Mouse (Mus musculus): ENCODE results near the gene Lrp5.

The Lrp5 gene

DNA sequence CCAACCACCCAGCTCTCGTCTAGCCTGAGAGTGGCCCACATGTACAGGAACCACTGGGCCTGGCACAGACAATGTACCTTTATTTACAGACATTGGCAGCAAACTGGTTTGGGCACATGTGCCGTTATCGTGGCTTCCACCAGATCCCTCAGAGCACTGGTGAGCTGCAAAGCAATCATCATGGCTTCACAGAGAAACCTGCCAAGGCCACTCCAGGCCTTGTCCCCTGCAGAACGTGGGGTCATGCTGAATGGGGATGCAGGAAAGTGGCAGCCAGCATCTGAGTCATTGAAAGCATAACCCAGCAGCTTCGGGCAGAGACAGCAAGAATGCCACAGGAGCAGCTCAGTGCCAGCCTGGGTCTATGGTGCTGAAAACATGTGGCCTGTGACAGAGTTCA, 92.0 kb downstream of the Lrp5 start:
- DNase-seq, result no peak

DNA sequence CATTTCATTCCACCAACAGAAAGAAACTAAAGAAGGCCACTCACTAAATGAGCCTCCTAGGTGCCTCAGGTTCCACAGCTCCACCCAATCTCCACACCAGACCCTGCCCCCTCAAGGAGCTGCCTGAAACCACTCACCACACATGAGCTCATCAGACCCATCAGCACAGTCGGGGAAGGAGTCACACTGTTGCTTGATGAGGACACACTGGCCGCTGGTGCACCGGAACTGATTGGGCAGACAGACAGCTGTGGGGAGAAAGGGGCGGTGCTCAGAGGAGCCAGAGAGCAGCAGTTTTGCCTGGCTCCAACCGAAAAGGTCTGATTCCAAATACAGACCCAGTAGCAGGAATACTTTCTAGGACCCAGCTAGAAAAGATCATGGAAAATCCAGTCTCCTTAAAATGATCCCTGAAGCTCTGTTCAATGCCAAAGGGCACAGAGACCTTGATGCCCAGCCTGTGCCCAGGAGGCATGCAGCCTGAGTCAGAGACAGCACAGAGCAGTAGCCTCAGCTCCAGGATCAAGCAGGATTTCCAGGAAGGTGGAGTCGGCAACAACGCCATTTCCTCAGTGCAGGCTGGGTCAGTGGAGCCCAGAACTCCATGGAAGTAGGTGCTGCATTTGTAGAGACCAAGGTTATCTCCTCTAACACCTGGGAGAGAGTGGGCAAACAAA, 92.8 kb downstream of the Lrp5 start:
- no peak for DNase-seq

DNA sequence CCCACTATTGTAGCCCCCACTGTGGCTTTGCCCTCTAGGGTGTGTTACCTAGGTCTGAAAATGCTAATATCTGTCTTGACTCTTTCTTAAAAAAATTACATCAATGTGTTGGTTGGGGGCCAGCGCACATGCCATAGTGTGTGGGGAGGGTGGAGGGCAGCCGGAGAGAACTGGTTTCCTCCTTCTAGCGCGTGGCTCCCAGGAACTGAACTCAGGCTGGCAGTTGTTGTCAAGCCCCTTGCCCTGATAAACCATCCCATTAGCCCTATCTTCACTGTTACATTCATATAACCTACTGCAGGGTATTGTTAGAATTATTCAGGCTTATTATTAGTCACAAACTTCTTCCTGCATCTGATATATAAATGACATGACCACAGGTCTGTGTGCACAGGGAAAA, 96.4 kb downstream of the Lrp5 start:
- no peak for DNase-seq

DNA sequence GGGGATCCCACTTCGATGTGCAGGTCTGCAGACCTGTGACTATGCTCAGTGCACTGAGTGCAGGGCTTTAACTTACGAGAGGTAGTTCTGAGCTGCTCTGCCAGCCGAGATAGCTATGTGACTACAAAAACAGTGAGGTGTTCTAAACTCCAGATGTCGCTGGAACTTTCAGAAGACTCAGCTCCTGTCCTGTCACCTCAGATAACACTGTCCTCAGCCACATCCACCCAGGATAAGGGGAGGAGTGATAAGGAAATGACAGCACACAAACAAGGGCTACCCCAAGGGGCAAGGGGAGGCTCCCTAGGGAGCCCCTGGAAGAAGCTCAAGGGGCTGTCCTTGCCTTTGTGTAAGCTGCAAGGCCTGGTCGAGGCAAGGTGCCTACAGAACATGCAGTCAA, 96.8 kb downstream of the Lrp5 start:
- no peak for DNase-seq

DNA sequence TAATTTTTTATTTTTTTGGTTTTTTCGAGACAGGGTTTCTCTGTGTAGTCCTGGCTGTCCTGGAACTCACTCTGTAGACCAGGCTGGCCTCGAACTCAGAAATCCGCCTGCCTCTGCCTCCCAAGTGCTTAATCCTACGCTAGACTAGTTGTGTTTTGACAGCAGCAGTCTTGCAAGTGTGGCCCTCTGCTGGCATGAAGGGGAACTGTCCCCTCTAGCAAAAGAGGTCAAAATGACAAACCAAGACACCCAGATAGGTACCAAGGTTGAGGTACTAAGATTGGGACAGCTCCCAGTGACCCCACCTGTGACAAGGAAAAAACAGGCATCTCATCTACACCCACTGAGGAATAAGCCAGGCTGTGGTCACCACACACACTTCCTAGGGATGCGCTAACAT, 98.6 kb downstream of the Lrp5 start:
- peak; percentile 58 to 67 for DNase-seq

DNA sequence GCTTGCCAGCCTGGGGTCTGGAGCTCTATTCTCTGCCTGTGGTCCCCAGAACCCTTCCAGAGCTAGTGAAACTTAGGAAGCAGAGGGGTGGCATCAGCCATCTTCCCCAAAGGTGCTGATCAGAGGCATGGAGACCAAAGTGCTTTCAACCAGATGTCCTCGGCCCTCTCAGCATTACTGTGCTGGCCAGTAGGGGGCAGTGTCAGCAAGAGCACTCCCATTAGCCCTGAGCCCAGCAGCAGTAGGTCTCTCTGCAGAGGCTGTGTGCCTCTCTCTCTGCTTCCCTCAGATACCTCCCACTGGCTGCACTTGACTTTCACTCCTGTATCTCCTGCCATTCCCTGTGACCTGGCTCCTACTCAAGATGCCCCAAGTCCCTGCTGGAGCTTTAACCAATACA, 99.8 kb downstream of the Lrp5 start:
- DNase-seq, result peak; percentile 63 to 65

DNA sequence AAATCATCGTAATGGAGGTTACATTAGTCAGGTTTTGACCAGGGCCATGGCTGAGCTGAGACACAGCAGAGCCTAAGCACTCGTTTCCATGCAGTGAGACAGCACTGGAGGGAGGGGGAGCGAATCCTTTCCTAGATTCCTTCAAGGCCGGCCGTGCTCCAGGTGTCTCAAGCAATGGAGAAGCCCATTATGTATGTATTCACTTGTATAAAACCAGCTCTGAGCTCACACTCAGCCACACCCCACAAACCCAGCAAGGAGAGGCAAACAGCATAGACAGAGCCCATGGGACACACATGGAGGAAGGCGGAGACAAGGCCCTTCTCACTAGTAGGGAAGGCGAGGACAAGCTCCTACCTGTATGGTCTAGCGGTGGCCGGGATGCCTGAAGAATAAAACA, 100.3 kb downstream of the Lrp5 start:
- no peak for DNase-seq

DNA sequence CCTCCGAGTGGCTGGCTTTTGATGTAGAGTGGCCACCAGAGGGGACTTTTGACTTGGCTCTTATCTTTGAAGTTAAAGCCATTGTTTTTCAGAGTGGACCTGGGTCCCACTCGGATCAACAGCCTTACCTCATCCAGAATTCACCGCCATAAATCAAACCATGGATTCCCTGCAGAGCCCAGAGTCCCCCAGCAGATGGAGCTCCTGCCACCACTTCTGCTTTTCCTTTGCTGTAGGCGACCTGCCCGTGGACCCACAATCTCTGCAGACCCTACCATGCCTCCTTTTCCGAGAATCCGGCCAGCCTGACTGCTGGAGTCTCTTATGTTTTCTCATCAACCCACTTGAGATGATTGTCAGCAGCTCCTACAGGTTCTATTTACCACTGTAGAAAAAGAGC, 105.0 kb downstream of the Lrp5 start:
- peak; percentile 74 to 78 for DNase-seq

DNA sequence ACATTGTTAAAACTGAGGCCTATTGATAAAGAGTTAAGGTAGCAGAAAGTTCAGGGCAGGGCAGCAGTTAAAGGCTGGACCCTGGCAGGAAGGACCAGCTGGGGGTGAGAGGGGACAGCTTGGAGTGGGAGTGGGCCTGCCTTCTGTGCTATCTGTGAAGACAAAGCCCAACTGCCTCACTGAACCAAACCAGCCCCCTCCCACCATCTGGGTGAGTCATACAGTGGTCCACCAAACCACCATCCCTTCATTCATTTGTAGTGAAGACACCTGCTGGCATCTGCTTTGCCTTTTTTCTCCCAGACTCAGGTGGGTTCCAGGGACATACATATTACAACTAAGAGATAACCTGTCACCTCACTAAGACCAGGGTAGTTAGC, 108.5 kb downstream of the Lrp5 start:
- no peak for DNase-seq

DNA sequence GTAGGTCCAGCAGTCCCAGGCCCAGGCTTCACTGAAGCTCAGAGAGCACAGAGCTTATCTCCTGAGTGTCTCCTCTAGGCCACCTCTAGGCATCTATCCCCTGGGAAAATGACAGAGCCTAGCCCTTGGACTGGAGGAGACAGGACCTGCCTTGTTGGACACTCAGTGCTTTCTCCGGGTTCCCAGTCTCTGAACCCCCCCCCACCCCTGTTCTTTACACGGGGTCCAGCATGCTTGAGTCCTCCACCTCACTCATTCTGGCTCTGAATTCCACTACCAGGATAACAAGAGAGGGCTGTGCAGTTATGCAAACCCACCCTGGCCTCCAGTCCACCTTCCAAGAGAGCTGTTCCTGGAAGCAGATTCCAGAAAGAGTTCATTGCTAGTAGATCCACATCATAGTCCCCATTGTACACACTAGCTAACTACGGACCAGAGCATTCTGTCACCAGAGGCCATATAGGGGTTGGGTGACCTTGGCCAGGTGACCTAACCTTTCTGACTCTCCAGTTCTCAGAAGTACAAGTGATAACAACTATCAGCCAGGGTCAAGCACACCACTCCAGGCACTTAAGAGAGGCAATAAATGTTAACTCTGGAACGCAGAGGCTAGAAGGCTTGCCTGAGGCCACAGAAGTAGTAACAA, 109.0 kb downstream of the Lrp5 start:
- DNase-seq, result no peak

DNA sequence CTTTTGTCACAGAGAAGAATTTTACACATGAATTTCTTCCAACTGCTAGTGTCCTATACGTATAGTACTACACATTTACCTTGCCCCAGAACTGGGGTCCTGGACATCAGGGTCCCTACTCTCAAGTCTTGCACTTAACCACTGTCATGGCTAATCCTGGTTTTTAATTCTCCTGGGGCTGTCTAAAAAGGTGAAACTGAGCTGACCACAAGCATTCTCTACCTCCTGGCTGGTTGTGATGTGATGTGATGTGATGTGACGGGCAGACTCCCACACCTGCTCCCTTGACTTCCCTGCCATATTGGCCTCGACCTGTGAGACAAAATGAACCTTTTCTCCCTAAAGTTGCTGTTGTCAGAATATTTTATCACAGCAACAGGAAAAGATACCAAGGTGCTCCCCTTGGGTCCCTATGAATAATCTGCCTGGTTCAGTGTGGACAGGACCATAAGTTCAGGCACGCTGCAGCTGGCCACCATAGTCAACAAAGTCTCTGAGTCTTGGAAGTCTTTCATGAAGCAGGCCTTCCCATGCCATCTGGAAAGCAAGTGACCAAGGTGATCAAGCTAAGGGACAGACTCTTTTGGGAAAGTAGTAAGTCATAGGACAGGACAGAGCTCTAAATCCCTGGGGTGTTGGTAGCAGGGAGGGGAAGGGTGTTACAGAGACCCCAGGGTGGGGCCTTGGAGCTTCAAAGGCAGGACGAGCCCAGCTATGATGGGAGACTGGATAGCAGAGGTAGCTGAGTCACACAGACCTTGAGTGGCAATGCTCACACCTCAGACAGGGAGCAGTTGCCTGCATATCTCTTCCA, 109.7 kb downstream of the Lrp5 start:
- DNase-seq, result no peak

DNA sequence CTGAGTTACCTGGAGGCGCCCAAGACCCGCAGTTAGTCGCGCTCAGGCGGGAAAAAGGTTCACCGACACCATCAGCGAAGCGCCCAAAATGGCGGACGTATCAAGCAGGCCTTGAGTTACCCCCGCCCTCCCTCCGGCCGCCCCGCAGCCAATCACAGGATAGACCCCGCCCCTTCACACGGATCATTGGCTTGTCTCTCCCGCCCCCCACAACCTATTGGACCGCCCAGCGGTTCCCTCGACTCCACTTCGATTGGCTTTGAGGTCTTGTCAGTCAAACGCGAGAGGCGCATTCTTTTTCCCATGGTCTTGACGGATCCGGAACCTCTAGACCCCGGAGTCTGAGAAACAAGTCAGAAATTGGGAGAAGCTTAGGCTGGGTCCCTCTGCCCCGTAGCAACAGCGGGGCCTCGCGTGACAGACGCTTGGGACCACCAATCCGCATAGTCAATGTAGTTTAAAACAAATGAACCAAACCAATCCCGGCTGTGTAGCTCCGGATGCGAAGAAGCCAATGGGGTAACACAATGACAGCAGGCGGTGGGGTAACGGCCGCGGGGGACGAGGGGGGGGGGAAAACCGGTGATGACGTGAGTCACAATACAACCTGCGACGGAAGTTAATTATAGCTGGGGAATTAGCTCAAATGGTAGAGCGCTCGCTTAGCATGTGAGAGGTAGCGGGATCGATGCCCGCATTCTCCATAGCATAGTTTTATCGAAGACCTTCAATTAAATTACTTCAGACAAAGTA, 110.6 kb downstream of the Lrp5 start, which contains the start of gene Ppp6r3:
TSS of gene Ppp6r3 (minus strand) at position 118 of the 753 bp plus-strand sequence.
- peak; percentile 96 to 97 for DNase-seq

DNA sequence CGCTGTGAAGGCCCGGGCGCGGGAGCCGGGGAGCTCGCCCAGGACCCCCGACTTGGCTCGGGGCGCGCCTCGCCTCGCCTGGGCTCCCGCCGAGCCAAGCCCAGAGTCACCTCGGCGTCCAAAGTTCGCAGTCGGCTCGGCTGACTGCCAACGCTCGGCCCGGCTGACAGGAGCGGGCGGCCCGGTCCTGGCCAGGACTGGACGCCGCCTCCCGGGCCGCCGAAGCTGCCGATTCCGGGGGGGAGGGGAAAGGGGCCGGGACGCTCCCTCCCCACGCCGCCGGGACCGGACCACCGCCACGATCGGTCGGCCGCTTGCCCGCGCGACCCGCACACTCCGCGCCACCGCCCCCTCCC, 111.1 kb downstream of the Lrp5 start:
- no peak for DNase-seq

DNA sequence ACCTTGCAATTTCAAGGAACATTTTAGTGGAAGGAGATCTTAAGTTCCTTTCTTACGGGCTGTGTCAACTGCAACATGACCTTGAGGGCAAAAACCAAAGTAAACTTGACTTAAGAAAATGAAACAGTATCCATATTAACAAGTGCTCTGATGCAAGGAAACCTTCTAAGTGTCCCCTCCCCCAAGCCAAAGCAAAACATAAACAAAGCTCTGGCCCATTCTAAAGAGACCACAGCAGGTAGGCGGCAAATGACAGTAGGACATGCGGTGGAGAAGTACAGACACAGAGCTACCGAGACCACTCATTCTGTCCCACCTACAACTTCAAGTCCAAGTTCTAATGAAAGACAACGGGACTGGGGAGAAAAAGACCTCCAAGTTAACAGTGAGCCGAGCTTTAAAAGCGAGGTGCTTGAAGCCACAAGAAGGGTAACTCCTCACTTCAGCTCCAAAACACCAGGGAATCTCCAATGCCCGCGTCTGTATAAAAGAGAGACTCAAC, 111.7 kb downstream of the Lrp5 start:
- peak; percentile 22 to 28 for DNase-seq

DNA sequence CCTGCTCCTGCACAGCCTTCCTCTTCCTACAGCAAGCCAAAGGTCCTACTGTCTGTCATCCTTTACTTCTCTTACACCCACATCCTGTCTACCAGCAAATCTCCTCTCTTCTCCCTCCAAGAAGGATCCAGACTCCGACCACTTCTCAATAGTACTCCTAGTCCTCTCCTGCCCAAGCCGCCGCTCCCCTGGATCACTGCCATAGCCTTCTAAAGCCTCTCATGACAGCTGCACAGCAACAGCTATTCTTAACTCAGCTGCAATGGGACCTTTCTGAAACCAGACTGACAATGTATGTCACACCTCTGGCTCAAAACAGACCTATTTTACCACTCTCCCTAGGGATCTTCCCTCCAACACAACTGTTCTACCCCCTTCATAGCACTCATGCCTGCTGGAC, 122.1 kb downstream of the Lrp5 start:
- no peak for DNase-seq

DNA sequence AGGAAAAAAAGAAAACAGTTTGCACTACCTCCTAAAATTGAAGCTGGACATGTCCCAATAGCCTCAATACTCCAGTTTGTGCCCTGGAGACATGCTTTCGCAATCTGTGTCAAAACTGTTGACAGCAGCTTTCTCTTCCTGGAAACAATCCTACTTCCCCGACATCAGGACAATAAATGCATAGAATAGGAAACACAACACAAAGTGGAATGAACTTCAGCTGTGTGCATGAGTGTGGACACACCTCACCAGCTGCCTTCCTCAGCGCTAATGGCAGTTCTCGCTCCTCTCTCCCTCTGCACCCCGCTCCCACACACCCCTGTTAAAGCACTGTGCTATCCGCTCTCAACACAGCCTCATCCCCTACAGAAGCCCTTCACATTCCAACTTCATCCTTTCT, 123.6 kb downstream of the Lrp5 start:
- DNase-seq, result no peak

DNA sequence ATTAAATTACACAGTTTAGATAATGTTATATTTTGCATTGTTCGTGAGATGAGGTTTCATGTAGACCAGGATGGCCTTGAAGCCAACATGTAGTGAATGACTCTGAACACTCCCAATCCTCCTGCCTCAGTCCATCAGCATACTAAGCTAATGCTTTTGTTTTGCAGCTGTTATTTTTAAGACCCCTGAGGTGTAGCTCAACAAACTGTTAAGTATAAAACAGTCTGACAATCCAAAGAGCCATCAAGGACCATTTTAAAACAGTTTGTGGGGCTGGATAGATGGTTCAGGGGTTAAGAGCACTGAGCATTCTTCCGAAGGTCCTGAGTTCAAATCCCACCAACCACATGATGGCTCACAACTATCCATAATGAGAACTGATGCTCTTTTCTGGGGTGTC, 124.1 kb downstream of the Lrp5 start:
- no peak for DNase-seq

DNA sequence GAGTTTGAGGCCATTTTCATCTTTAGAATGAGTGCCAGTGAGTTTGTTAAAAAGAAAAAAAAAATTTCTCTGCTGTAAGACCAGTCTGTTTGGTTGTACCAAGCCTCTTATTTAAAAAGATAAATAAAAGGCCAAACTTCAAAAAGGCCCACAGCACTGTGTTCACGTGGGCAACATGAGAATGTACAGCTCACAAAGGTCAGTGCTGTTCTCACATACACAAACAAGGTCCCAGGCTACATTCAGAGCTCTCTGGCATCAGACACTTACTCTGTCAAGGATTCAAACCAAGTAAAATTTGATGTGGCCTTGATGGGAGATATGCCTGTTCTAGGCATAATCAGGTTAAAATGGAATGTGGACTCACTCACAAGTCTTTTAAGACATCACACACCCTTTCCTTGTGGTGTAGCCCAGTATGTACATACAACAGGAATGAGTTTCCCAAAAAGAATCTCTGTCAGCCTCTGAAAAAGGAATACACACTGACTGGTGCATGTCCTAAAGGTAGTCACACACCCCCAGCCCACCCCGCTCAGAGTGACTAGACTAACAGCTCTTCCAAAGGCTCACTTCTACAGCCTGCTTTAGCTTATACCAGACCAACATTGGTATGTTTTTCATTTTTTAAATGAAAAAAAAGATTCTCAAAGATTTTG, 130.1 kb downstream of the Lrp5 start:
- no peak for DNase-seq

DNA sequence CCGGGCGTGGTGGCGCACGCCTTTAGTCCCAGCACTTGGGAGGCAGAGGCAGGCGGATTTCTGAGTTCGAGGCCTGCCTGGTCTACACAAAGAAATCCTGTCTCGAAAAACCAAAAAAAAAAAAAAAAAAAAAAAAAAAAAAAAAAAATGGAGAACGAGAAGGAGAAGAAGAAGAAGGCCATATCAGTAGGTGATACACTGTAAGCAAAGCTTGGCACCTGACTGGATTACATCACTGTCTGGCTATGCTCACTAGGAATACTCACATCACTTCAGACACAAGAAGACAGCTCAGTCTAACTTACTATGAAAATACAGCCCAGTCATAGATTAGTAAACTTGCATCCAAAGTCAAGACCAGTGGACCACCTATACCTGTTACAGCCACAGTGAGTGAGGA, 131.6 kb downstream of the Lrp5 start:
- no peak for DNase-seq

DNA sequence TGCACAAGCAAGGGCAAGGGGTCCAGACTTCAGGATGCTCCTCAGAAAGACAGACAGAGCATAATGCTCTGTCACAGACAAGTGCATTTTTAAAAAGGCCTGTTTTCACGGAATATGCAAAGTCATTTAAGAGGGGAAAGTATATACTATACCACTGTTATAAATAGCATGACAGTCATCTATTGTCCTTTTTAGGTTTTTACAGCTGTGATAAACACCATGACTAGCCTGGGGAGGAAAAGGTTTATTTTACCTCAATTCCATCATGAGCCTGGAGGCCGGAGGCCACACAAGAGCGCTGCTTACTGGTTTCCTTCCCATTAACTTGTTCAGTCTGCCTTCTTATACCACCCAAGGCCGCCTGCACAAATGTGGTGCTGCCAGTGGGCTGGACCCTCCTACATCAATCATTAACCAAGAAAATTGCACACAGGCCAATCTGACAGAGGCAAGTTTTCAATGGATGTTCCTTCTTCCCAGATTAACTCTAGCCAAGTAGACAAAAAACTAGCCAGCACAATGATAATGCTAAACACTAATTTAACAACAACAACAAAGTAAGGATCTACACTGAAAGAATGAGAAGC, 134.7 kb downstream of the Lrp5 start:
- DNase-seq, result no peak

DNA sequence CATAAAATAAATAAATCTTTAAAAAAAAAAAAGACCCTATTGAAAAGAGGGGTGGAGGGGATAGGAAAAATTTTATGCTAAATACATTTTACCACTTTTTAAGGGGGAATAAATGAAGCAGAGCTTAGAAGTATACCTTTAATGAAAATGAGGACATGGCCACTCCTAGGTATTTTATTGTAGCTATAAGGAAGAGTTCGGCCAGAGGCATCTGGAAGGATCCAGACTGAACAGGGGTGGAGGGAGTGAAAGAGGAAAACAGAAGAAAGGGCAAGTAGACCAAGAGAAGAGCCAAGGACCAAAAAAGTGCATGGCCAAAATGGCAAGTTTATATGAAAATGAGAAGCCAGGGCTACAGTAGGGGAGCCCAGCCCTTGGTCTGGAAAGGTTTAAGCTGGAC, 136.3 kb downstream of the Lrp5 start:
- DNase-seq, result no peak

DNA sequence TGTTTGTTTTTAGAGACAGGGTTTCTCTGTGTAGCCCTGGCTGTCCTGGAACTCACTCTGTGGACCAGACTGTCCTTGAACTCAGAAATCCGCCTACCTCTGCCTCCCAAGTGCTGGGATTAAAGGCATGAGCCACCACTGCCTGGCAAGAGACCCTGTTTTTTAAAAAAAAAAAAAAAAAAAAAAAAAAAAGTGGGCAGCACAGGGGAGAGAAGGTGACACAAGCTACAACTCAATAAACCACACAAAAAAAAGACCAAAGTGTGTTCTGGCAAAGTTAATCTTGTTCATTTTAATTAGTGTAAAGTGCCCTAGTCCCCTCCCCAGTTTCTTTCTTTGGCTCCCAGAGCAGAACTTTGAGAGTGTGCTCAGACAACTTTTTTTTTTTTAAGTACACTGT, 137.1 kb downstream of the Lrp5 start:
- no peak for DNase-seq
